Mouse (Mus musculus) splenic B cell, adult 2 months (primary cell): ENCODE results near the gene Cd207.

Experiments used
- DNase-seq: peaks from one replicate; pipeline ENCODE4 v3.0.0-alpha.2; 2011; ENCODE audit warnings: low read depth, low spot score
- H3K27me3 ChIP-seq: 2 replicates; pipeline ENCODE4 v1.6.1; 2012; ENCODE audit warnings: mild to moderate bottlenecking, low read length, moderate library complexity, mixed read lengths; ENCODE audit not compliant: control insufficient read depth, poor library complexity, insufficient read depth, severe bottlenecking
- H3K36me3 ChIP-seq: 2 replicates; pipeline ENCODE4 v1.6.1; 2012; ENCODE audit warnings: mild to moderate bottlenecking, low read length, moderate library complexity, mixed read lengths; ENCODE audit not compliant: control insufficient read depth, poor library complexity, insufficient read depth, severe bottlenecking

Cd207 gene

GRCm38 (mm10) chr6:83704294-83704693 is 26.6 kb upstream of the Cd207 start:
- Histone ChIP-seq H3K36me3 (no peaks in the 10 kb centered on the region), H3K27me3 (peaks cover 7% of the 10 kb centered on the region)
- no peak for DNase-seq

GRCm38 (mm10) chr6:83703722-83704078 is 26.0 kb upstream of the Cd207 start:
- no peaks in the 10 kb centered on the region for H3K36me3 ChIP-seq
- DNase-seq: no peak
- H3K27me3 ChIP-seq: peaks cover 7% of the 10 kb centered on the region

GRCm38 (mm10) chr6:83703000-83703721 is 25.5 kb upstream of the Cd207 start:
- H3K27me3 ChIP-seq: peaks cover 7% of the 10 kb centered on the region
- no peaks in the 10 kb centered on the region for H3K36me3 ChIP-seq

GRCm38 (mm10) chr6:83702146-83702999 is 24.7 kb upstream of the Cd207 start:
- no peak for DNase-seq
- Histone ChIP-seq H3K36me3 (no peaks in the 10 kb centered on the region), H3K27me3 (peaks cover 7% of the 10 kb centered on the region)

More at GRCm38 (mm10) chr6:83703000-83703721, 25.5 kb upstream of the Cd207 start:
- DNase-seq: no peak

DNA sequence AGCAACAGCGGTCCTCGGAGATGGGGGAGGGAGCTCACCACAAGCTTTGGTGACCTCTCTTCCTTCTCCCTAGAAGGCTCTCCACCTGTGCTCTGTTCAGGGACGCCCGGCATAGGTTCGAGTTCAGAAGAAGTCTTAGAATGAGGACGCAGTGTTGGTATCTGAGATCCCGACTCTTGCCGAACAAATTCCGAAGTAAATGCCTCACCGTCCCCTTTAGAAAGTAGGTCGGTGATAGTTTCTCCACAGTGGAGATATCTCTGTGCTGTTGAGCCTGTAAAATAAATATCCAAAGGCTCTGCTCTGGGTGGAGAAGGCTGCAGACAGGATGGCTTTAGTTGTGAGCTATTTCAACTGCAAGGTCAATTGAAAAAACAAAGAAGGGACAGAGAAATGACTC is 23.3 kb upstream of the Cd207 start:
- peaks cover 7% of the 10 kb centered on the region for H3K27me3 ChIP-seq
- H3K36me3 ChIP-seq: no peaks in the 10 kb centered on the region
- no peak for DNase-seq

GRCm38 (mm10) chr6:83699971-83700370 is 22.3 kb upstream of the Cd207 start:
- Histone ChIP-seq H3K27me3 (peaks cover 3% of the 10 kb centered on the region; the same call in 1 of the 2 replicates), H3K36me3 (no peaks in the 10 kb centered on the region)
- DNase-seq: no peak

DNA sequence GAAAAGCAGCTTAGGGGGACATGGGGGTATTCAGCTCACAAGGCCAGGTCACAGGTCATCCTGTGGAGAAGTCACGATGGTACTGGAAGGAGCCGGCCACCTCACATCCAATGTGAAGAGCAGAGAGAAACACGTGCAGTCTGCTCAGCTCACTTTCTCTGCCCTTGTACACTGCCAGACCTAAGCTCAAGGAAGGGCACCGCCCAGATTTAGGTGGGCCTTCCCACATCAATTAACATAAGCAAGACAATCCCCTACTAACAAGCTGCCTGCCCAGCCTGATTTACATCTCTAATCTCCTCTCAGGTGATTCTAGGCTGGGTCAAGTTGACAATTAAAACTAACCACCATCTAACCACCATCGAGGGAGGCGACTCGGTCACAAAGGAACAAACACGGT is 20.3 kb upstream of the Cd207 start:
- no peak for DNase-seq
- H3K36me3 ChIP-seq: no peaks in the 10 kb centered on the region
- peaks cover 3% of the 10 kb centered on the region; the same call in 1 of the 2 replicates for H3K27me3 ChIP-seq

DNA sequence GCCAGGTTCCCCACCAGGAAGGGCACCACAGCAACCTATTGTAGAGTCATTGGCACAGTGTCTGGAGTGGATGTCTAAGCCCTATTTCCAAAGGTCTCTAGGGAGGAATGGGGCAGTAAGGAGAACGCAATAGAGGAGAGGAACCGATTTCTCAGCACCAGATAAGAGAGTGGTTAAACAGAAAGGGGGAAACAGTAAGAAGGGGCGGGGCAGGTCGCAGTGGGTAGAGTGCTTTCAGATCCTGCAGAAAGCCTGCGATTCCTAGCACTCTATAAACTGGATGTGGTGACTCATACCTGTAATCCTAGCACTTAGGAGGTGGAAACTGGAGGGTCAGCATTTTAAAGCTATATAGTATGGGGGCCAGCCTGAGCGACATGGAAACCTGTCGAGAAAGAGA is 19.0 kb upstream of the Cd207 start:
- H3K36me3 ChIP-seq: no peaks in the 10 kb centered on the region
- no peak for DNase-seq
- peaks cover 3% of the 10 kb centered on the region; the same call in 1 of the 2 replicates for H3K27me3 ChIP-seq

DNA sequence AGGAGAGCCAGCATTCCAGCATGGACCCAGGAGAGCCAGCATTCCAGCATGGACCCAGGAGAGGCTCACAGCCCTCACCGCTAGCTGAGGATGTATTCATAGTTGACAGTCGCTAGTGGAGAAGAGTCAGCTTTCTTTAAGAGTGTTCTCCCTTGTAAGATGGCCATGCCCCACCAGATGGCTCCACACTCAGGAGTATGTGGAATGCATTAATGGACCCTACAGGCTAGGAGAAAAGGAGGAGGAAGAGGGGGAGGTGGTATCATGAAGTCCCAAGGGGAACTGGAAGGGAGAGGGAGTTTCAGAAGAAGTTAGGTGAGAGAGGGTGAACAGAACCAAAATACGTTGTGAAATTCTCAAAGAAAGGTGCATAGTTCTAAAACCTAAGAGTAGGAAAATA is 18.1 kb upstream of the Cd207 start:
- Histone ChIP-seq H3K36me3 (no peaks in the 10 kb centered on the region), H3K27me3 (no peaks in the 10 kb centered on the region)
- DNase-seq: no peak

GRCm38 (mm10) chr6:83693835-83694234 is 16.2 kb upstream of the Cd207 start:
- H3K27me3 ChIP-seq: no peaks in the 10 kb centered on the region
- H3K36me3 ChIP-seq: no peaks in the 10 kb centered on the region
- peak; percentile 80 for DNase-seq

DNA sequence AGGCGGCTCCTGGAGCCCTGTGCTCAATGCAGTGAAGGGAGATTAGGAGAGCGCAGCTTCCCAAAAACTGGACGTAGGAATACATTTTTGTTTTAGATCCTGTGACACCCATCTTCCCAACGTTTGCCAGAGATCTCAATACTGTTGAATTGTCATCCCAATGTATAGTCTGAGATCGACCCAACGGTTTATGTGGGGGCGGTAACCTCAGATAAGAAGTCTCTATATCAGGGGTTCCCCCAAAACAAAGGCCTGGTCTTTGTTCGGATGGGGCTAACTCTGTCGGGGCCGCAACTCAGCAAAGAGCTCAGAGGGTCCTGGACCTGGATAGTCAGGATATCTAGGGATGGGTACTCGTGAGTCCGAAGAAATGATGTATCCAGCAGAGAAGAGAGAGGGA is 15.3 kb upstream of the Cd207 start:
- Histone ChIP-seq H3K27me3 (no peaks in the 10 kb centered on the region), H3K36me3 (no peaks in the 10 kb centered on the region)
- DNase-seq: no peak

GRCm38 (mm10) chr6:83690936-83691335 is 13.3 kb upstream of the Cd207 start:
- DNase-seq: no peak
- Histone ChIP-seq H3K27me3 (no peaks in the 10 kb centered on the region), H3K36me3 (no peaks in the 10 kb centered on the region)

- H3K36me3 ChIP-seq: no peaks in the 10 kb centered on the region
- H3K27me3 ChIP-seq: no peaks in the 10 kb centered on the region
- DNase-seq: peak; percentile 62
Measured at GRCm38 (mm10) chr6:83690277-83690676, 12.6 kb upstream of the Cd207 start.

DNA sequence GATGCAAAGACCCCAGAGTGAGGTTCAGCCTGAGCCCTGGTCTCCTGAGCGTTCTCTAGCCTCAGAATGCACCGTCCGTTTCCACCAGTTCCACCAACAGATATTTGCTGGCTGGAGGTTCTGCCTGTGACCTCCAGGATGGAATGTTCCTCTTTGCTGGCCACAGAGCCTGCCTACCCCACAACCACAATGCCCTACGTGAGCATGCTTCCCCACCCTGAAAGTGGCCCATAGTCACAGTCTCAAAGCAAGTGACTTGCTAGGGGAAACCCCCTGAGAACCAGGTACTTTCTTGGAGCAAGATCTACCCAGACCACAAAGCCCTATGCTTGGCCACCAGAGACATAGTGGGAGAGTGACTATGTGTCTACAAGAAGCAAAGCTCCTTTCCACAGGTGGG is 11.7 kb upstream of the Cd207 start:
- DNase-seq: peak; percentile 17
- Histone ChIP-seq H3K36me3 (no peaks in the 10 kb centered on the region), H3K27me3 (no peaks in the 10 kb centered on the region)

DNA sequence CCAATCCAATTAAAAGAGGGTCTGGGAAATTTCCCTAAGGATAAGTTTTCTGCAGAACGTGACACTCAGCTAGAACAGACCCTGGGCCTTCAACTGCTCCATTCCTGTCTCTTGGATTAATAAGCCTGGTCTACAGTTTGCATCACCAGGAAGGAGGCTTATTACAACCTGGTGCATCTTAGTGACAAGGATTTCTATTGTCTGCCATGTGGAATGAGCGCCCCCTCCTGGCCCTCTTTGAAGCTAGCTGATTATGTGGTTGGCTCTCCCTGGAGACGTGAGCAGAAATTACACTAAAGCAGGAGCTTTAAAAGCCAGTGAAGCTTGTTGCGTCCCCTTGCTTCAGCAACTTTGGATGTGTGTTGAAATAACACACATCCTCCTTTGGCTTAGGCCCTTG is 4.3 kb downstream of the Cd207 start:
- H3K36me3 ChIP-seq: no peaks in the 10 kb centered on the region
- peak; percentile 65 for DNase-seq
- no peaks in the 10 kb centered on the region for H3K27me3 ChIP-seq
